Mouse (Mus musculus) left cerebral cortex, postnatal 25 days (tissue): Measurements from ENCODE around the gene Nceh1. TPM values are rescaled to one million over a fixed set of nuclear protein-coding genes. Genes with fewer than 3 reads are reported as not detected.

Source experiments
- DNase-seq, 2 experiments: peaks; one replicate each; pipeline ENCODE4 v3.0.0; 2022; ENCODE audit warnings: low spot score in 2 of 2, mixed read lengths in 1 of 2
- intact Hi-C: fragments of 180-260 bp; cut with DNase I; formaldehyde crosslinking; loops from one replicate; pipeline ENCODE4 v1.15.1; 2025
- total RNA-seq, 2 experiments: library from RNA; stranded (reverse); gene quantifications; 2 replicates each; pipeline ENCODE4 v1.2.3; 2021

The Nceh1 gene
- total RNA-seq, 2 experiments from 2014 or later, result 117 to 127 TPM

- no peak for DNase-seq
- intact Hi-C loops, result no loop called here
Observed at GRCm38 (mm10) chr3:27311475-27311874, 128.7 kb downstream of the Nceh1 start.

GRCm38 (mm10) chr3:27314506-27315164, 131.9 kb downstream of the Nceh1 start:
- DNase-seq, result no peak
- intact Hi-C loops, result no loop called here

- no peak for DNase-seq
- intact Hi-C loops, result no loop called here
Observed at GRCm38 (mm10) chr3:27316559-27317287, 134.0 kb downstream of the Nceh1 start, which contains the start of gene Tnfsf10. Gene Tnfsf10, plus strand, starts transcription at chr3:27317028.

GRCm38 (mm10) chr3:27317288-27318024, 134.7 kb downstream of the Nceh1 start:
- no peak for DNase-seq
- intact Hi-C loops, result no loop called here

GRCm38 (mm10) chr3:27319650-27320049, 136.9 kb downstream of the Nceh1 start:
- no peak for DNase-seq
- intact Hi-C loops, result no loop called here

- intact Hi-C loops, result no loop called here
- DNase-seq, result no peak
Observed at GRCm38 (mm10) chr3:27320613-27321495, 138.1 kb downstream of the Nceh1 start.

GRCm38 (mm10) chr3:27322591-27322990, 139.8 kb downstream of the Nceh1 start:
- intact Hi-C loops, result no loop called here

GRCm38 (mm10) chr3:27323551-27323950, 140.8 kb downstream of the Nceh1 start:
- intact Hi-C loops, result no loop called here
- no peak for DNase-seq

More at GRCm38 (mm10) chr3:27322591-27322990, 139.8 kb downstream of the Nceh1 start:
- no peak for DNase-seq

- DNase-seq, result no peak
- intact Hi-C loops, result no loop called here
Observed at GRCm38 (mm10) chr3:27326633-27327191, 143.9 kb downstream of the Nceh1 start.

GRCm38 (mm10) chr3:27330706-27331105, 147.9 kb downstream of the Nceh1 start:
- intact Hi-C loops, result no loop called here
- DNase-seq, result no peak

Other genes with a start within 250 kb of the Nceh1 start
- 1 to 10 TPM; 1.1 to 1.3 TPM for gene Ect2, start 29.1 kb upstream of the Nceh1 start, total RNA-seq
- gene Tnfsf10, start 134.1 kb downstream of the Nceh1 start, total RNA-seq, result 1 to 10 TPM; 1.2 to 1.5 TPM
- under 1 TPM; 0.09 to 0.14 TPM for gene Ghsr, start 188.4 kb downstream of the Nceh1 start, total RNA-seq